Mouse (Mus musculus) CD4-positive helper T cell, adult 2 months (primary cell): ENCODE measurements around the gene Qrich2.
"Not testable (repeated sequence)": the region's sequence is repeated elsewhere in the genome, so short reads cannot be mapped to it uniquely, and the experiment has no call there.

Experiments used
- DNase-seq: peaks from one replicate; pipeline ENCODE4 v3.0.0-alpha.2; 2012; ENCODE audit warnings: low read depth, missing footprints, low spot score

The Qrich2 gene

GRCm38 (mm10) chr11:116489771-116490231, 23.8 kb upstream of the Qrich2 start:
- DNase-seq = no peak

- peak; percentile 68 for DNase-seq
Measured at GRCm38 (mm10) chr11:116488693-116489375, 22.8 kb upstream of the Qrich2 start.

GRCm38 (mm10) chr11:116488207-116488606, 22.2 kb upstream of the Qrich2 start:
- no peak for DNase-seq

GRCm38 (mm10) chr11:116484261-116484660, 18.2 kb upstream of the Qrich2 start:
- no peak for DNase-seq

GRCm38 (mm10) chr11:116481776-116482175, 15.7 kb upstream of the Qrich2 start:
- DNase-seq = no peak

GRCm38 (mm10) chr11:116480975-116481374, 14.9 kb upstream of the Qrich2 start:
- no peak for DNase-seq

GRCm38 (mm10) chr11:116479832-116480231, 13.8 kb upstream of the Qrich2 start:
- no peak for DNase-seq

- DNase-seq = no peak
Measured at GRCm38 (mm10) chr11:116478978-116479377, 12.9 kb upstream of the Qrich2 start.

- DNase-seq = no peak
Measured at GRCm38 (mm10) chr11:116477160-116477759, 11.2 kb upstream of the Qrich2 start.

- no peak for DNase-seq
Measured at GRCm38 (mm10) chr11:116476696-116477095, 10.7 kb upstream of the Qrich2 start.

GRCm38 (mm10) chr11:116476041-116476440, 10.0 kb upstream of the Qrich2 start:
- DNase-seq = no peak

GRCm38 (mm10) chr11:116472275-116472674, 6.2 kb upstream of the Qrich2 start:
- DNase-seq = no peak

GRCm38 (mm10) chr11:116470896-116471295, 4.9 kb upstream of the Qrich2 start:
- no peak for DNase-seq

- no peak for DNase-seq
Measured at GRCm38 (mm10) chr11:116470249-116470648, 4.2 kb upstream of the Qrich2 start.

GRCm38 (mm10) chr11:116468338-116468737, 2.3 kb upstream of the Qrich2 start:
- not testable (repeated sequence) for DNase-seq

GRCm38 (mm10) chr11:116463833-116464232, 2.2 kb downstream of the Qrich2 start:
- DNase-seq = peak; percentile 73

GRCm38 (mm10) chr11:116463338-116463737, 2.7 kb downstream of the Qrich2 start:
- DNase-seq = no peak

- DNase-seq = no peak
Measured at GRCm38 (mm10) chr11:116459786-116460185, 6.3 kb downstream of the Qrich2 start.

GRCm38 (mm10) chr11:116456234-116456633, 9.8 kb downstream of the Qrich2 start:
- DNase-seq = no peak

GRCm38 (mm10) chr11:116453889-116454288, 12.2 kb downstream of the Qrich2 start:
- no peak for DNase-seq

GRCm38 (mm10) chr11:116449341-116449740, 16.7 kb downstream of the Qrich2 start:
- no peak for DNase-seq

- no peak for DNase-seq
Measured at GRCm38 (mm10) chr11:116447822-116448221, 18.2 kb downstream of the Qrich2 start.

- DNase-seq = no peak
Measured at GRCm38 (mm10) chr11:116446308-116446887, 19.6 kb downstream of the Qrich2 start.
